In the genomic region with DNA sequence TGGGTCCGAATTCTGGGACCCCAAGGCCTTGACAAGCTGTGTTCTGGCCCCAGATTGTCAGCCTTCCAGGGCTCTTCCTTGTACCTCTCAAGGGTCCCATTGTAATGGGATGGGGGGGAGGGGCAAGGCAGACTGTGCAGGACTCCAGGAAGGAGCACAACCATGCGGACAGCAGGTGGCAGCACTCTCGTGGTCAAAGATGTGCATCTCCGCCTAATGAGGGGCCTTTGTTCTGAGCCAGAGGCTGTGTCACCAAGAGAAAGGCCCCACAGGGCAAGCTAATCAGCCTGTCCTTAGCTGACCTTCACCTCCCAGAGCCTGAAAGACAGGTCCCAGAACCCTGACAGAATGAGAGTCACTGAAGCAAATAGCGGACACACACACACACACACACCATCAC, we compare ENCODE assay signal across 8 mouse cellular contexts.
DNase-seq lines count a peak whose midpoint lies in the region; ATAC-seq and TF ChIP-seq lines count a peak whose summit lies in the region.

No protein-coding gene starts in this region.

- no peaks in the 10 kb centered on the region for H3K9me3 ChIP-seq in MEL (replicated peaks; ENCODE audit: insufficient read depth, low read length)
- no peaks in the 10 kb centered on the region for H3K9me3 ChIP-seq in forebrain, embryonic 16.5 days (ENCODE audit: control insufficient read depth, low read length)
- H3K9me3 ChIP-seq in liver, postnatal 0 days (ENCODE audit: low read length): no peaks in the 10 kb centered on the region

- TF ChIP-seq POLR2A in MEL (IDR thresholded peaks at IDR 0.05; ENCODE audit: control insufficient read depth in 1 of 2, insufficient read depth in 1 of 2, low read depth in 1 of 2, low read length in 2 of 2, poor library complexity in 1 of 2): no peak
- no peak for TF ChIP-seq POLR2A in olfactory bulb, adult 2 months (IDR thresholded peaks at IDR 0.05; ENCODE audit: insufficient read depth, low read depth, low read length)

- intact Hi-C loops in heart, postnatal 25 days (cut with DNase I): loop anchor here (2.0 kb wide), 2 partner anchors 47 to 97 kb away; no protein-coding TSS in a partner anchor

- H3K9ac ChIP-seq in MEL (ENCODE audit: control insufficient read depth, low read depth, low read length, poor library complexity, severe bottlenecking): no peak overlapping the region
- H3K9ac ChIP-seq in forebrain, embryonic 16.5 days (replicated peaks; ENCODE audit: low read depth, low read length): no peak overlapping the region
- H3K9ac ChIP-seq in liver, postnatal 0 days (replicated peaks): no peak overlapping the region

- 8% methylated on average over 5 of the region's 5 CpGs for WGBS in forebrain, embryonic 16.5 days
- 28% methylated on average over 5 of the region's 5 CpGs for WGBS in liver, postnatal 0 days (ENCODE audit: insufficient replicate concordance)
- 22% methylated on average over 5 of the region's 5 CpGs for WGBS in olfactory bulb, adult 2 months

- no peak overlapping the region for H3K4me2 ChIP-seq in forebrain, embryonic 16.5 days (ENCODE audit: low read length)
- no peak overlapping the region for H3K4me2 ChIP-seq in liver, postnatal 0 days (ENCODE audit: low read depth, low read length)

- peak; percentile 57 for TF ChIP-seq RAD21 in MEL (IDR thresholded peaks at IDR 0.05; ENCODE audit: low read depth, low read length)

- TF ChIP-seq CTCF in MEL (IDR thresholded peaks at IDR 0.05 in 2 of 3, conservative IDR thresholded peaks at IDR 0.05 in 1 of 3; ENCODE audit: control insufficient read depth in 1 of 3, insufficient read depth in 1 of 3, low read depth in 2 of 3, low read length in 3 of 3, poor library complexity in 1 of 3, severe bottlenecking in 1 of 3): peak; percentile 14 to 68 (median 57); a peak in 4 of 6 replicates
- TF ChIP-seq CTCF in liver, postnatal 0 days (IDR thresholded peaks at IDR 0.05; ENCODE audit: low read depth): peak; percentile 88
- TF ChIP-seq CTCF in olfactory bulb, adult 2 months (IDR thresholded peaks at IDR 0.05; ENCODE audit: insufficient read depth, low read depth, low read length): peak; percentile 72; the same call in 1 of the 2 replicates

- TF ChIP-seq EP300 in MEL (IDR thresholded peaks at IDR 0.05; ENCODE audit: low read depth in 1 of 2, low read length in 2 of 2): no peak
- no peak for TF ChIP-seq EP300 in liver, postnatal 0 days (IDR thresholded peaks at IDR 0.05; ENCODE audit: low read depth)

- no peaks in the 10 kb centered on the region for H3K4me1 ChIP-seq in MEL (ENCODE audit: control insufficient read depth in 1 of 2, insufficient read depth in 2 of 2, low read length in 2 of 2)
- peaks cover 5% of the 10 kb centered on the region; the same call in 1 of the 2 replicates for H3K4me1 ChIP-seq in forebrain, embryonic 16.5 days (replicated peaks; ENCODE audit: control insufficient read depth, insufficient read depth, low read length)
- peaks cover 15% of the 10 kb centered on the region for H3K4me1 ChIP-seq in liver, postnatal 0 days (ENCODE audit: insufficient read depth)
- H3K4me1 ChIP-seq in olfactory bulb, adult 2 months (ENCODE audit: control insufficient read depth, insufficient read depth, low read length): peaks cover 9% of the 10 kb centered on the region

- peak; percentile 38 for DNase-seq in MEL (ENCODE audit: low read depth, low spot score)
- peak; percentile 92 for DNase-seq in cerebellum, adult 18-20 months
- peak; percentile 70 for DNase-seq in heart, postnatal 25 days (ENCODE audit: low spot score)
- peak; percentile 60 to 89 for DNase-seq in layer of hippocampus, adult 18-20 months (ENCODE audit: low spot score in 2 of 2)
- peak; percentile 88 for DNase-seq in liver, postnatal 0 days
- DNase-seq in testis, postnatal 14 days (ENCODE audit: low spot score): peak; percentile 81

- no peak overlapping the region for H3K4me3 ChIP-seq in MEL (ENCODE audit: control insufficient read depth in 1 of 2, insufficient read depth in 1 of 2, low read depth in 2 of 2, low read length in 2 of 2)
- no peak overlapping the region for H3K4me3 ChIP-seq in forebrain, embryonic 16.5 days (replicated peaks; ENCODE audit: low read length)
- H3K4me3 ChIP-seq in liver, postnatal 0 days (ENCODE audit: low read depth, low read length): no peak overlapping the region
- H3K4me3 ChIP-seq in olfactory bulb, adult 2 months (ENCODE audit: insufficient read depth, low read depth, low read length): no peak overlapping the region

- no peaks in the 10 kb centered on the region for H3K79me2 ChIP-seq in MEL (ENCODE audit: control insufficient read depth, insufficient read depth, low read length, poor library complexity)

- H3K36me3 ChIP-seq in MEL (ENCODE audit: control insufficient read depth in 1 of 2, insufficient read depth in 2 of 2, low read length in 2 of 2): no peaks in the 10 kb centered on the region
- no peaks in the 10 kb centered on the region for H3K36me3 ChIP-seq in forebrain, embryonic 16.5 days (ENCODE audit: control insufficient read depth, insufficient read depth)
- H3K36me3 ChIP-seq in liver, postnatal 0 days (replicated peaks; ENCODE audit: insufficient read depth, low read length): no peaks in the 10 kb centered on the region

- H3K27me3 ChIP-seq in MEL (ENCODE audit: control insufficient read depth in 1 of 2, insufficient read depth in 2 of 2, low read length in 2 of 2): no peaks in the 10 kb centered on the region
- no peaks in the 10 kb centered on the region for H3K27me3 ChIP-seq in forebrain, embryonic 16.5 days (replicated peaks; ENCODE audit: control insufficient read depth, insufficient read depth, low read length)
- no peaks in the 10 kb centered on the region for H3K27me3 ChIP-seq in liver, postnatal 0 days (ENCODE audit: insufficient read depth, low read length)

- ATAC-seq in forebrain, embryonic 16.5 days: peak; percentile 88
- ATAC-seq in liver, postnatal 0 days: peak; percentile 78

- no peak overlapping the region for H3K27ac ChIP-seq in MEL (ENCODE audit: control insufficient read depth, low read depth, low read length)
- H3K27ac ChIP-seq in forebrain, embryonic 16.5 days (ENCODE audit: low read length): no peak overlapping the region
- H3K27ac ChIP-seq in liver, postnatal 0 days (ENCODE audit: low read depth): peak overlapping the region; percentile 64
- no peak overlapping the region for H3K27ac ChIP-seq in olfactory bulb, adult 2 months (ENCODE audit: insufficient read depth, low read depth, low read length)

TF ChIP-seq in MEL, 35 proteins besides CTCF, POLR2A, EP300 and RAD21:
- TF ChIP-seq MYB (IDR thresholded peaks at IDR 0.05; ENCODE audit: low read depth, low read length) (no peak), POLR2AphosphoS5 (IDR thresholded peaks at IDR 0.05; ENCODE audit: borderline replicate concordance, low read depth, low read length) (no peak), MYC (IDR thresholded peaks at IDR 0.05; ENCODE audit: low read depth, low read length) (no peak), ZC3H11A (IDR thresholded peaks at IDR 0.05; ENCODE audit: low read depth, low read length) (peak; percentile 46), NRF1 (IDR thresholded peaks at IDR 0.05; ENCODE audit: insufficient read depth, low read depth, low read length, poor library complexity, severe bottlenecking) (no peak), GATA1 (IDR thresholded peaks at IDR 0.05; ENCODE audit: low read depth, low read length) (no peak), CHD2 (IDR thresholded peaks at IDR 0.05; ENCODE audit: low read length) (no peak), MEF2A (IDR thresholded peaks at IDR 0.05; ENCODE audit: extremely low read depth, insufficient replicate concordance, low read depth, low read length, poor library complexity, severe bottlenecking) (no peak), ZNF384 (IDR thresholded peaks at IDR 0.05; ENCODE audit: low read depth, low read length) (no peak), SMC3 (IDR thresholded peaks at IDR 0.05; ENCODE audit: low read depth, low read length) (peak; percentile 75), ELF1 (IDR thresholded peaks at IDR 0.05; ENCODE audit: low read depth, low read length) (no peak), KAT2A (conservative IDR thresholded peaks at IDR 0.05; ENCODE audit: low read depth, low read length) (no peak), JUND (IDR thresholded peaks at IDR 0.05; ENCODE audit: low read depth, low read length) (no peak), TCF12 (IDR thresholded peaks at IDR 0.05; ENCODE audit: low read depth, low read length) (no peak)
TF ChIP-seq in MEL: peak in this region for 2.

Comparison
In these comparisons a context has a peak if more than half of its experiments do, and no peak if none do; other contexts are left out.
1. DNase-seq: peak in every context shown above with its lines; median percentile 92 in cerebellum, adult 18-20 months; 88 in liver, postnatal 0 days; 81 in testis, postnatal 14 days; 74 in layer of hippocampus, adult 18-20 months; 70 in heart, postnatal 25 days; 38 in MEL.